Mouse (Mus musculus): ENCODE results near the gene Slc7a12. TPM values are rescaled to one million over a fixed set of nuclear protein-coding genes. Genes with fewer than 3 reads are reported as not detected.

Slc7a12 gene
- not detected for total RNA-seq (2022)

DNA sequence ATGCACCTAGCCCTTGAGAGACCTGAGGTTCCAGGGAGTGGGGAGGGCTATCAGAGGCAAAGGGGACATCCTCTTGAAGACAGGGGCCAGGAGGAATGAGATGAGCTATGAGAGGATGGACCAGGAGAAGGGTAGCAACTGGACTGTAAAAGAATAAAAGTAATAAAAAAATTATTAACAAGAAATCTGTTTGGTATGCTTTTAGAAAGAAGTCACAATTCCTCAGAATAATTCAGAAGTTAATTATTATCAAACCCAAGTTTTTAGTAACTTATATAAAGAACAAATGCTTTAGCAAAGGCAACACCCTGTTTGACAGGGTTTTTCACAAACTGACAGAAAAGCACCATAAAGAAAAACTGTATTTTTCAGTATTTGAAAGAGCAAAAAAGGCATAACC is at the start of gene Slc7a12:
TSS of gene Slc7a12 (plus strand) at position 301 of the 400 bp plus-strand sequence.
- no peak for DNase-seq (ENCODE audit: low spot score in 2 of 2)

GRCm38 (mm10) chr3:14432381-14432780 is 48.1 kb upstream of the Slc7a12 start:
- no peak for DNase-seq (ENCODE audit: low spot score in 2 of 2)

GRCm38 (mm10) chr3:14446015-14446414 is 34.5 kb upstream of the Slc7a12 start:
- no peak for DNase-seq (ENCODE audit: low spot score in 2 of 2)

DNA sequence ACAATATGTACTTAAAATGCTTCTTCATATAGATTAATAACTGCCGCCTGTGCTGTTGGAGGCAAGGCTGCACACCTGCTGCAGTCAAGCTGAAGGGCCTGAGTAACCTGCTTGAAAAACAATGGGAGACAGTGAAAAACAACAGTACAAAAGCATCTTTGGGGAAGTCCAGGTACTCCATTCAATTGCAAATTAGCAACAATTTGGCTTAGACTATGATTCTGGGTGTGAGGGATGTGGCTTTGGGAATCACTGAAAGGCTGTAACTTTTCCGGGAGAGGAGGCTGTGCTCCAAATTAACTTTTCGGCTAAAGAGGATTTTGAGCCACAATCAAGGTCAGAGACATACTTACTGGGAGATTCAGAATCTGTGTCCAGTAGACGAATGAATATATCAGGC is 33.8 kb upstream of the Slc7a12 start:
- DNase-seq (ENCODE audit: low spot score in 2 of 2) = no peak

Other genes starting within 250 kb of the Slc7a12 start
- gene 1810022K09Rik, start 130.6 kb downstream of the Slc7a12 start, total RNA-seq (2022) = 10 to 100 TPM; 78.7 to 90.7 (median 88.6) TPM
- gene Car13, start 161.0 kb downstream of the Slc7a12 start, total RNA-seq (2022) = 1 to 10 TPM; 1.2 to 2.2 (median 1.3) TPM